Mouse (Mus musculus) G1E-ER4 (cell line): ENCODE results near the gene Spib. TPM values are rescaled to one million over a fixed set of nuclear protein-coding genes. Genes with fewer than 3 reads are reported as not detected.

Experiments used
- GATA1 ChIP-seq: IDR thresholded peaks from one replicate; pipeline ENCODE4 v1.8.0; 2012; ENCODE audit warnings: low read length, inconsistent platforms
- polyA plus RNA-seq: library from polyadenylated mRNA; stranded (reverse); fragments of >175 nt; gene quantifications from 2 replicates; pipeline ENCODE4 v1.2.3, GENCODE M21; 2012

Spib gene
- polyA plus RNA-seq, 1 experiment, result 0.33 TPM

DNA sequence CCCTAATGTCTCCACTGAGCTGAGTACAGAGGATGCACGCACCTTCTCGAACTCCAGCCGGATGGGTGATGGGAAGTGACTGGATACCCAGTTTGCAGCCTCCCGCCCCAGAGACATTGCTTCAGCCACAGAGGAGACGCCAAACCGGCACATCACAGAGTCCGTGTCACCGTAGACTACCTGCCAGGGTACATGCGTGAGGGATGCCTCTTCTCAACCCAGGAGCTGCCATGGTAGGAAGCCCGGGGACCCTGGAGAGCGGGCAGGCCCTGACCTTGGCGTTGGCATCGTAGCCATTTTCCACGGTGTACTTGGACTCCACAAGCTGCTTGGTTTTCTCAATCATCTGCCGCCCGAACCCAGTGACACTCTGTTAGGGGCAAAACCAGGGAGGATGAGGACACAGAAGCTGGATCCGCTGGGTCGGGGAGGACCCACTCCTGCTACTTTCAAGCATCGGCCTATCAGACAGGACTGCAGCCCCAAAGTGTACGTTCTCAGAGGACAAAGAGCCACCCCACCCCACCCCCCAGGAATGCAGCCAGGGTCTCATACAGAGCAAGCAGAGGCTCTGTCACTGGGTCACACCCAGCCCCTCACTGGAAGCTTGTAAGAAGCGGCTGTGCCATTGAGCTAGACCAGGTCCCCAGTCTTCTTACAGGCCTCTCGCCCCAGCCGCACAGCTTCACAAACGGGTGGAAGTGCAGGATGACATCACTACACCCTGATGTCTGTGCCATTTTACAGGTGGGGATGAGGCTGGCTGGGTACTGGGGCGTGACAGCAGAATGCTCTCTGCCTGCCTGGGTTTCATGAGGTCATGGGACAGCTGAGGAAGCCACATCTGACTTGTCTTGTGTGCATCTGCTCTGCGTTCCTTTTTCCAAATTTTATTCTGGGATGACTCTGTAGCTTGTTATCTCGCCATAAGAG is 4.1 kb upstream of the Spib start:
- no peak for TF ChIP-seq GATA1

DNA sequence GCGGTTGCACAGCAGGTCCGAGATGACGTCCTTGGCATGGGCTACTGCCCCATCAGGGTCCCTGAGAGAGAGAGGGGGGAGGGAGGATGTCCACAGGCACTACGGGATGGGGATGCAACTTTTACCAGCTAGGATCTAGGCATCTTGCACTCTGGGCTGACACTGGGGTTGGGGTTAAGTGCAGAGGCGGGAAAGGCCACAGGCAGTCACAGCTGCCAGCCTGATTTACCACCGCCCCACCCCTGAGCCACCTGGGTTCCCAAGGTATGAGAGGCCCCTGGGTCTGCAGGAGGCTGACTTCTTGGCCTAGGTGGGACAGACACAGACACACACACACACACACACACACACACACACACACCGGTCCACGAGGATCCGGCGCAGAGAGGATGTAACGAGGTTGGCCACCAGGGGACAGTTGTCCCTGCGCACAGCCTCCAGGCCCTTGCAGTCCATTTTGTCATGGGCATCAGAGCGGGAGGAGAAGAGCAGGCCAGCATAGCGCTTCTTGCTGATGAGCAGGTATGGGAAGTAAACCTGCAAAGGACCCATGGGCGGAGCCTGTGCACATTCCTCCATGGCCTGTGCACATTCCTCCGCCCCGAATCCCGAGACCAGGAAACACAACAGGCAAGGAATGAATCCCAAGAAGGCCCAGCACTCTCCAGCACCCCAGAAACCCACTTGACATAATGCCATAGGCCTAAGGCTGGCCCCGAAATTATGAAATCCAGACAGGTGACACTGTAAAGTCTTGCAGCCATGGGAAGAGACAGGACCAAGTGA is 3.0 kb upstream of the Spib start:
- no peak for TF ChIP-seq GATA1

DNA sequence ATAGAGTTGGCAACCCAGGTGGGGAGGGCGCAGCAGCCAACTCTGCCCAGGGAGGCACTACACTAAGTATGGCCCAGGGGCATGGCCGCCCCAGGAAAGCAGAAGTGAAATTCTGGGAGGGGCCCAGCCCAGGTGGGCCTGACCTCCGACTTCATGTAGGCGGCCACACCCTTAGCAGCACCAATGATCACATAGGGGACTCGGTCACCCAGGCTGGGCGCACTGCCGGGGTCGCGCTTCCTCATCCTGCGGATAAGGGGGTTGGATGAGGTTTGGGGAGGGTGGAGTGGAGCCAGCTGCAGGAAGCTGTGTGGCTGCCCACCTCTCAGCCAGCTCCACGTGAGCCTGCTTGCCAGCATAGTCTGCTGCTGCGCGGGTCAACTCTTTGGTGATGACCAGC is 2.4 kb upstream of the Spib start:
- TF ChIP-seq GATA1, result no peak

DNA sequence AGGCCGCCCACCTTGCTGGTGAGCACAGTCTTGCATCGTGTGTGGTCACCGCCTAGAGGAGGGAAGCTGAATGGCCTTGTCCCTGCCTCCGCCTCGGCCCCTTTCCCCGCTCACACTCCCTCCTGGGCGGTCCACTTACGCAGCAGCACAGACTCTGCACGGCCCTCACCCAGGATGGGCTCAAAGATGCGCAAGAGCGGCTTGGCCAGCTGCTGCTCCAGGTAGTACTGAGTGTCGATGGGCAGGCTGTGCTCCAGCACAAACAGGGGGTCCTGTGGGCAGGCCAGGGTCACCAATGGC is 1.8 kb upstream of the Spib start:
- no peak for TF ChIP-seq GATA1

DNA sequence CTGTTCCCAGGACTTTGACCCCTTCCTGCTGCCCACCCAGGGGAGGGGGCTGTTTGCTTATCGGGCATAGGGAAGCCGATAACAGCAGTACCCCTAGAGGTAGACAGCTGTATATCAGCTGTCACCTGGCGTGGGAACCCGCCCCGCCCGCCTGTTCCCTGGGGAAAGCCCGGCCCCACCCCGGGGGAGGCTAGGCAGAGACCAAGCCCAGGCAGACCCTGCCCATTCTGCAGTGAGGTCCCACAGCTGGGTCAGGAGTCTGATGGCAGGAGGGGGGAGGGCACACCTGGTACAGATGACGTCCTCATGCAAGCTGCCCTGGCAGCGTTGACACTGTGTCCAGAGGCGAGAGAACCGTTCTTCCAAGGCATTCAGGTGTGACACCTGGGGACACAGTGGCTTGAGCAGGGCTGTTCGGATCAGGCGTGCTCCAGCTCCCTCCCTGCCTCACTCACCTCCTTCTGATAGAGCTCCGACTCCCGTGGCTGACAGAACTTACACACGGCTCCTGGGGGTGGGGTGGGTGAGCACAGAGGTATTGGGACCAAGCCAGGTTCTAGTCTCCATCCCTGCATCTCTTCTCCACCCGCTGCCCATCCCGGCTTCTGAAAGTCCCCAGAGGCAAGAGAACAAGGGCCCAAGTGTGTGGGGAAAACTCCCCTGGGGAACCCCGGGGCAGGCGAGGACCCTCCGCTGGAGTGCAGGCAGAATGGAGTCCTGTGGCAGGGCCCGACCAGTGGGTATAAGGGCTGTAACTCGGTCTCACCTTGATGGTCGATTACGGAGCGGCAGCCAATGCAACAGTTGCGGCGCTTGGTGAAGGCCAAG is 1.3 kb upstream of the Spib start:
- TF ChIP-seq GATA1, result no peak

DNA sequence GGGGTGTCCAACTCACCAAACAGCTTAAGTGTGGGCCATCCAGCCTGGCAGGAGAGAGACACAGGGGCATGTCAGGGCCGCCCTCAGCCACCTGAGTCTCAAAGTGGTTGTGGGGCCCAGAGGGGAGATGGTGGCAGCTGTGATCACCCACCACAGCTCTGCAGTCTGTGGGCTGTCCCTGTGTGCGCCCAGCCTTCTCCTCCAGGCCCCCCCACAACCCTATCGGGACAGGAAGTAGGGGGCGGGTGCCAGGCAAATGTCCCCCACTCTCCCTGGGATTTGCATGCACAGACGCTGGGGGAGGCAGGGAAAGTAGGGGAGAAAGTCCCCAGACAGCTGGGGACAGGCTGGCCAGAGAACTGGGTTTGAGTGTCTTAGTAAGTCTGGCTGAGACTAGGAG is 664 bp downstream of the Spib start:
- TF ChIP-seq GATA1, result no peak

DNA sequence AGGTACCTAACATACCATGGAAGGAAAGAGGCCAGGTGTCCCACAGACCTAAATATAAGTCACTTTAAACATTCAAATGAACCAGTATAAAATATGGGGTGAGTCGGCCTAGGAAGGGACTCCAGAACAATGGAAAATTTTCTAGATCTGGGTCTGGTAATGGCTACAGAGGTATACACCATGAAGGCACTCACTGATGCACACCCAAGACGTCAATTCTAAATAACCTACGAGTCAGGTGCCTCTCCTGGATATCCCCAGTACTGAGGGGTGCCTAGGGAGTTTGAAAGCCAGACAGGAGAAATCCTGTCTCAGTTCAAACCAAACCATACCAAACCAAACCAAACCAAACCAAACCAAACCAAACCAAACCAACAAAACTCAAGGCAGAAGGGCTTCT is 1.4 kb downstream of the Spib start:
- no peak for TF ChIP-seq GATA1

DNA sequence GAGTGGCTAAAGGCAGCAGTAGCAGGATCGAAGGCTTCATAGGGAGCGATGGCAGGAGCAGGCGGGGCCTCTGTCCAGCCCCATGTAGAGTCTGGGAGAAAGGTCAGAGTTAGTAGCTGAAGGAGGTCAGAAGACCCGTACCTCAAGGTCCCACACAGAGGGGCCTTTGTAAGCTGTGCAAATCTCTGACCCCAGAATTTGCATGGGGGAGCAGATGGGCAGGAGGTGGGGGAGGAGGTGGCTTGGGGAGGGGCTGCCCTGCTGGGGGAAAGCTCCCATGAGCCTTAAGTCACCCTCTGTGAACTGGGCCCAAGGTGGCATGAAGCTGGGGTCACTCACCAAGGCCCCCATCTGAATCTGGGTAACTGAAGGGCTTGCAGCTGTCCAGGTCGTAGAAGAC is 2.4 kb downstream of the Spib start:
- TF ChIP-seq GATA1, result no peak

DNA sequence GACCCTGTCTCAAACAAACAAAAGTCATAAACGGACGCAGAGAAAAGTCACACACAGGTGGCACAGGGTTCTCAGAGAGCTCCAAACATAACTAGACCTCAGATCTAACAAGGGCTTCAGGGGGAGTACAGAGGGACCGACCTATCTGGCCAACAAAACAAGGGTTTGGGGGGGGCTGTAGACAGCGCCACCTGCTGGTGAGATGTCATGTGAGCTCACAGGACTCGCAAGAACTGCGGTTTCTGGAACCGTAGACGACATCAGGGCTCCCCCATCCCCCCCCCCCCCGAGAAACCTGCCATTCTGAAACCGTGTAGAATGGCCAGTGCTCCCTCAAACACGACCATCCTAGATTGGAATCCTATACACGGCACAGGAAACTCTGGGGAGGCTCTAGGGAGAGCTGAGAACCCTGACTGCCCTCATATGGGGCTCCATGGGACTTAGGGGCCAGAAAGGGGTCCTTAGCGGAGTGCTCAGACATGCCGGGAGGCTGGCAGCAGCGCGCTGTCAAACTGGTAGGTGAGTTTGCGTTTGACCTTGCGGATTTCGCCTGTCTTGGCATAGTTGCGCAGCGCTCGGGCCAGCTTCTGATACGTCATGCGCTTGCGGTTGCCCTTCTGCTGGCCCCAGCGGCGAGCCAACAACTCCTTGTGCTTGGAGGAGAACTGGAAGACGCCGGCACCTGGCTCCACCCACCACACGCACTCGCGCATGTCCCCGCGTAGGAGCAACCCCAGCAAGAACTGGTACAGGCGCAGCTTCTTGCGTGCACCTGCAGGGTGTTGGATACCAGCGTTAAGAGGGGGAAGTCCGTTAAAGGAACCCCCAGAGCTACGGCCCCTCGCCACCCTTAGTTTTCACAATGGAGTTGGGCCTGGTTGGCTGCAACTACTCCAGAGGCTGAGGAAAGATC is 4.1 kb downstream of the Spib start:
- no peak for TF ChIP-seq GATA1

DNA sequence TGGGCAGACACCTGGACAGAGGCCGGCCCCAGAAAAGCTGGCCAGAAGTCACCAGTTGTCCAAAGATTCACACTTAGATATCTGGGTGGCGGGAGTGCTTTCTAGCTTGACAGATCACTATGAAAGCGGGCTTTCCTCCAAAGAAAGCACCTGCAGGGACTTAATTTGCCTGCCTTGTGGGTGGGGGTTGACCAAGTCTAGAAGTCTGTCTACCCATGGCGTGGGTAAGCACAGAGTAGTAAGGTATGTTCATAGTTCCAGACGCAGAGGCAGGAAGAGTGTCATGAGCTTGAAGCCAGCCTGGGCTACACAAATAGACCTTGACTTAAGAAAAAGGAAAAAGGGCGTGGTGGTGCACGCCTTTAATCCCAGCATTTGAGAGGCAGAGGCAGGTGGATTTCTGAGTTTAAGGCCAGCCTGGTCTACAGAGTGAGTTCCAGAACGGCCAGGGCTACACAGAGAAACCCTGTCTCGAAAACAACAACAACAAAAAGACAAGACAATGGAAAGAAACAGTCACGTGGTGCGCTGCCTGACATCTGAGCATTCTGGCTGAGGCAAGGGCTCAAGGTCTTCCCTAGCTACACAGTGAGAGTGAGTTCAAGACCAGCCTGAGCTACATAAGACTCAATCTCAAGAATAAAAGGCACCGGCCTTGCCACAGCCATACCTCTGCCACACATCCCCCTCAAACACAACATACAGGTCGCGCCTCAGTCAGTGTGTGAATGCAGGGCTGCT is 5.3 kb downstream of the Spib start:
- TF ChIP-seq GATA1, result no peak

DNA sequence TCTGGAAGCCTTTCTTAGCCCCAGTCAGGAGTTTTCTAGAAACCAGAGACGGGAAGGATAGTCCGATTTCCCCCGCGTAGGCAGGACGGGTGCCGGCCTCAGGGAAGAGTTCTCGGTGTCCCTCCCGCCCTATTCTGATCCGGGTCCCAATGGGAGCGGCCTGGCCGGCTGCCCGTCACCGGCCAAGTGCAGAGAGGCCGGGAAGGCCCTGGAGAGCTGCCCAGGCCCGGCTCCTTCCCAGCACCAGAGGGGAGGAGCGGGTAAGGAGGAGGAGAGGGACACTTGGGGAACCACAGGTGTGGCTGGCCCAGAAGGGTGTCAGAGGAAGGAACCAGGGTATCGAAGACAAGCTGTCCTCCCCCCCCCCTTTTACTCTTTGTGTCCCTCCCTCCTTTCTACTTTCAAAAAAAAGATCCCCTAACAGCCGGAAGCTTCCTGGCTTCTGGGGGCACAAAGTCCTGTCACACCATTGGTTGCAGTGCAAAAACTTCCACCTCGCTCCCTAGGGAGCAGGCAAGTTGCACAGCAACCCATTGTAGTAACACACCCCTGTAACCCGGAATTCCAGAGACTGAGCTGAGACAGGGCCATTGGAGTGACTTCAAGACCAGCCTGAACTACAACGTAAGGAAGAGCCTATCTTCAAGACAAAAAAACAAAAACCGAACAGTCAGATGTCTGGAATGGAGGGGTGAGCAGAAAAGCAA is 6.6 kb downstream of the Spib start:
- no peak for TF ChIP-seq GATA1

DNA sequence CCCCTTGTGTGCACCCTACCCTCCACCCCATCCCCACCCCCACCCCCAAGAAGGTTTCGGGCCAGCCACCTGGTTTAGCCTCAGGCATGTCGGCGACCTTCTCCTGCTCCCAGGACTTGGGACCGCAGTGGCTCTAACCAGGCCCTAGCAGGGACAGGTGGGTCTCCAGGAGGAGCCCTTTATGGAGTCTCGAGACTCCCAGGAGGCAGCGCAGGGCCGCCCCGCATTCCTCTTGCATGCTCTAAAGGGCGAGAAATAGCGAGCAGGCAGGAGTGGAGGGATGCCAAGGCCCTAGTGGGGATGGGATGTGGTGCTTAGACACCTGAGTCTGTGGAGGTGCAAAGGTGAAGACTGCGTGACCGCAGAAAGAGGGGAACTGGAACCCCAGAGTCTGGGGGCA is 7.4 kb downstream of the Spib start, which contains the start of gene Mybpc2:
TSS of gene Mybpc2 (minus strand) at position 155 of the 400 bp plus-strand sequence.
- TF ChIP-seq GATA1, result no peak

DNA sequence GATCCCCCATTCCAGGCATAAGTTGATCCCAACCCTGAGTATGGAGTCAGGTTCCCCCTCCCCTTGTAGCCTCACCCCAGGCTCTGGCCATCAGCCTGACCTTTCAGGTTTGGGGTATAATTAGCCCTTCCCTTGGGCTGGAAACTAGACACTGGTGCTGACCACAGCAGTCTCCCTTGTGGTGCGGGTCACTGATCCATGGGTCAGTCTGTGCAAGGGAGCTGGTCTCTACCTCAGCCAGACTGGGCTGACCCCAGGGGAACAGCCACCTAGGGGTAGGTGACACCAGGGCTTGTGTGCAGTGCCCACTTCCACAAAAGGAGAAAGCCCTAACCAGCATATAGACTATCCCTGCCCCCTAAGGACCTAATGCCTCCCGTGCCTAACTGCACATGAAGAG is 8.8 kb downstream of the Spib start:
- TF ChIP-seq GATA1, result no peak
